ENCODE assay signal across 8 mouse cellular contexts in genomic region chr7:28801901-28802670, GRCm38 (mm10). TPM values are rescaled to one million over a fixed set of nuclear protein-coding genes. Genes with fewer than 3 reads are reported as not detected.
DNase-seq lines count a peak whose midpoint lies in the region; ATAC-seq and TF ChIP-seq lines count a peak whose summit lies in the region.

No protein-coding gene starts in this region.

- intact Hi-C loops in left cerebral cortex, adult 2 months (cut with DNase I), result no loop called here

- no peaks in the 10 kb centered on the region for H3K36me3 ChIP-seq in hindbrain, embryonic 15.5 days
- H3K36me3 ChIP-seq in liver, embryonic 15.5 days (replicated peaks), result peaks cover 9% of the 10 kb centered on the region; the same call in 1 of the 2 replicates
- no peaks in the 10 kb centered on the region; the same call in 1 of the 2 replicates for H3K36me3 ChIP-seq in small intestine, adult 2 months (ENCODE audit: control insufficient read depth, insufficient read depth, low read length)

- TF ChIP-seq CTCF in left cerebral cortex, adult 2 months (IDR thresholded peaks at IDR 0.05), result no peak; the same call in 1 of the 2 replicates
- peak; percentile 20; the same call in 1 of the 2 replicates for TF ChIP-seq CTCF in small intestine, adult 2 months (IDR thresholded peaks at IDR 0.05; ENCODE audit: extremely low read depth, insufficient read length, insufficient replicate concordance, low read depth, low read length)

- no peaks in the 10 kb centered on the region for H3K9me3 ChIP-seq in hindbrain, embryonic 15.5 days
- H3K9me3 ChIP-seq in liver, embryonic 15.5 days (replicated peaks), result no peaks in the 10 kb centered on the region

- peak overlapping the region; percentile 65 for H3K27ac ChIP-seq in left cerebral cortex, adult 2 months
- peak overlapping the region; percentile 50; the same call in 1 of the 2 replicates for H3K27ac ChIP-seq in hindbrain, embryonic 15.5 days (replicated peaks)
- peak overlapping the region; percentile 81 for H3K27ac ChIP-seq in liver, embryonic 15.5 days (replicated peaks)
- peak overlapping the region; percentile 96 for H3K27ac ChIP-seq in small intestine, adult 2 months (ENCODE audit: insufficient read depth, low read depth, low read length)

- DNase-seq in left cerebral cortex, adult 2 months (ENCODE audit: extremely low spot score in 1 of 2, low spot score in 2 of 2), result no peak
- DNase-seq in left cerebral cortex, adult 18-20 months (ENCODE audit: low spot score in 2 of 2), result no peak
- peak; percentile 89 for DNase-seq in fibroblast of lung, adult 2 months (ENCODE audit: low read depth)
- no peak for DNase-seq in cerebellum, adult 9-10 months

- H3K27me3 ChIP-seq in hindbrain, embryonic 15.5 days, result no peaks in the 10 kb centered on the region
- H3K27me3 ChIP-seq in liver, embryonic 15.5 days, result no peaks in the 10 kb centered on the region
- H3K27me3 ChIP-seq in small intestine, adult 2 months (ENCODE audit: control insufficient read depth, insufficient read depth, low read length), result no peaks in the 10 kb centered on the region

- no peak overlapping the region for H3K9ac ChIP-seq in hindbrain, embryonic 15.5 days
- no peak overlapping the region for H3K9ac ChIP-seq in liver, embryonic 15.5 days

- no peak overlapping the region for H3K4me2 ChIP-seq in hindbrain, embryonic 15.5 days
- peak overlapping the region; percentile 39; the same call in 1 of the 2 replicates for H3K4me2 ChIP-seq in liver, embryonic 15.5 days

- no peak overlapping the region for H3K4me3 ChIP-seq in left cerebral cortex, adult 2 months
- no peak overlapping the region for H3K4me3 ChIP-seq in hindbrain, embryonic 15.5 days
- no peak overlapping the region for H3K4me3 ChIP-seq in liver, embryonic 15.5 days (replicated peaks)
- H3K4me3 ChIP-seq in small intestine, adult 2 months (ENCODE audit: low read depth, low read length), result no peak overlapping the region

- H3K4me1 ChIP-seq in hindbrain, embryonic 15.5 days (replicated peaks), result peaks cover 10% of the 10 kb centered on the region
- H3K4me1 ChIP-seq in liver, embryonic 15.5 days (replicated peaks), result peaks cover 34% of the 10 kb centered on the region
- H3K4me1 ChIP-seq in small intestine, adult 2 months (ENCODE audit: control insufficient read depth, insufficient read depth, insufficient read length, low read length), result peaks cover 24% of the 10 kb centered on the region; the same call in 1 of the 2 replicates

- 0 out of 2 replicates have a peak, but pooled peaks have one; percentile 24 for ATAC-seq in hindbrain, embryonic 15.5 days (ENCODE audit: low FRiP score, low read depth)
- ATAC-seq in liver, embryonic 15.5 days (ENCODE audit: insufficient read depth), result no peak
- ATAC-seq in megakaryocyte-erythroid progenitor cell, adult 5-6 weeks (replicated peaks; ENCODE audit: low FRiP score, low TSS enrichment, poor library complexity, severe bottlenecking), result no peak

- 26% methylated on average over 10 of the region's 10 CpGs for WGBS in hindbrain, embryonic 15.5 days
- 45% methylated on average over 10 of the region's 10 CpGs for WGBS in liver, embryonic 15.5 days (ENCODE audit: insufficient replicate concordance)
- WGBS in small intestine, adult 2 months, result 10% methylated on average over 10 of the region's 10 CpGs

- TF ChIP-seq POLR2A in small intestine, adult 2 months (IDR thresholded peaks at IDR 0.05; ENCODE audit: low read depth, low read length), result no peak

RNA-seq across cellular contexts. Expression of gene Hnrnpl, which starts 6.3 kb away (rescaled TPM):
- 100 to 1,000 TPM; 434 to 438 TPM for total RNA-seq in left cerebral cortex, adult 2 months (2021)
- 100 to 1,000 TPM; 427 to 456 TPM for total RNA-seq in left cerebral cortex, adult 18-20 months (2021)
- 162 and 180 TPM in 2 replicates for polyA plus RNA-seq in hindbrain, embryonic 15.5 days (2015; fragmentation: Nextera tagmentation; extraction: Ambion mirVana)
- 79.3 and 86.9 TPM in 2 replicates for polyA plus RNA-seq in liver, embryonic 15.5 days (2015; fragmentation: Nextera tagmentation; extraction: Ambion mirVana)
- polyA plus RNA-seq in small intestine, adult 2 months (2012; rRNA removed), result 67.1 and 140 TPM in 2 replicates
- 437 and 487 TPM in 2 replicates for total RNA-seq in megakaryocyte-erythroid progenitor cell, adult 5-6 weeks (2014; fragmentation: Nextera tagmentation)
- total RNA-seq in megakaryocyte-erythroid progenitor cell, adult 5-6 weeks (2017), result 350 and 619 TPM in 2 replicates

RNA-seq across cellular contexts. Expression of gene Rinl, which starts 13.3 kb away (rescaled TPM):
- total RNA-seq in left cerebral cortex, adult 2 months (2021), result 1 to 10 TPM; 2.7 to 3.1 TPM
- 1 to 10 TPM; 2.1 to 3.9 TPM for total RNA-seq in left cerebral cortex, adult 18-20 months (2021)
- polyA plus RNA-seq in hindbrain, embryonic 15.5 days (2015; fragmentation: Nextera tagmentation; extraction: Ambion mirVana), result 2.6 and 2.7 TPM in 2 replicates
- polyA plus RNA-seq in liver, embryonic 15.5 days (2015; fragmentation: Nextera tagmentation; extraction: Ambion mirVana), result 9.4 and 10.2 TPM in 2 replicates
- polyA plus RNA-seq in small intestine, adult 2 months (2012; rRNA removed), result 4.4 and 7.1 TPM in 2 replicates
- total RNA-seq in megakaryocyte-erythroid progenitor cell, adult 5-6 weeks (2014; fragmentation: Nextera tagmentation), result 21.5 and 26.4 TPM in 2 replicates
- 17.9 and 24.5 TPM in 2 replicates for total RNA-seq in megakaryocyte-erythroid progenitor cell, adult 5-6 weeks (2017)

RNA-seq across cellular contexts. Expression of gene Ech1, which starts 22.9 kb away (rescaled TPM):
- total RNA-seq in left cerebral cortex, adult 2 months (2021), result 10 to 100 TPM; 46.3 to 49.8 TPM
- total RNA-seq in left cerebral cortex, adult 18-20 months (2021), result 10 to 100 TPM; 53.5 to 56.6 TPM
- 97.8 and 98.0 TPM in 2 replicates for polyA plus RNA-seq in hindbrain, embryonic 15.5 days (2015; fragmentation: Nextera tagmentation; extraction: Ambion mirVana)
- 125 and 148 TPM in 2 replicates for polyA plus RNA-seq in liver, embryonic 15.5 days (2015; fragmentation: Nextera tagmentation; extraction: Ambion mirVana)
- polyA plus RNA-seq in small intestine, adult 2 months (2012; rRNA removed), result 201 and 291 TPM in 2 replicates
- 119 and 130 TPM in 2 replicates for total RNA-seq in megakaryocyte-erythroid progenitor cell, adult 5-6 weeks (2014; fragmentation: Nextera tagmentation)
- 85.5 and 95.0 TPM in 2 replicates for total RNA-seq in megakaryocyte-erythroid progenitor cell, adult 5-6 weeks (2017)

RNA-seq across cellular contexts. Expression of gene Lgals4, which starts 31.6 kb away (rescaled TPM):
- total RNA-seq in left cerebral cortex, adult 2 months (2021), result 1 to 10 TPM; 2.6 to 2.9 TPM
- 1 to 10 TPM; 1.9 to 2.4 TPM for total RNA-seq in left cerebral cortex, adult 18-20 months (2021)
- polyA plus RNA-seq in hindbrain, embryonic 15.5 days (2015; fragmentation: Nextera tagmentation; extraction: Ambion mirVana), result 5.7 and 7.2 TPM in 2 replicates
- polyA plus RNA-seq in liver, embryonic 15.5 days (2015; fragmentation: Nextera tagmentation; extraction: Ambion mirVana), result 4.8 and 6.4 TPM in 2 replicates
- 1,096 and 2,780 TPM in 2 replicates for polyA plus RNA-seq in small intestine, adult 2 months (2012; rRNA removed)
- 8.7 and 23.2 TPM in 2 replicates for total RNA-seq in megakaryocyte-erythroid progenitor cell, adult 5-6 weeks (2014; fragmentation: Nextera tagmentation)
- total RNA-seq in megakaryocyte-erythroid progenitor cell, adult 5-6 weeks (2017), result 2.6 and 3.8 TPM in 2 replicates

RNA-seq across cellular contexts. Expression of gene Nfkbib, which starts 34.8 kb away (rescaled TPM):
- total RNA-seq in left cerebral cortex, adult 2 months (2021), result 10 to 100 TPM; 34.8 to 36.8 TPM
- 10 to 100 TPM; 35.0 to 38.6 TPM for total RNA-seq in left cerebral cortex, adult 18-20 months (2021)
- polyA plus RNA-seq in hindbrain, embryonic 15.5 days (2015; fragmentation: Nextera tagmentation; extraction: Ambion mirVana), result 66.3 and 69.0 TPM in 2 replicates
- 29.4 and 33.3 TPM in 2 replicates for polyA plus RNA-seq in liver, embryonic 15.5 days (2015; fragmentation: Nextera tagmentation; extraction: Ambion mirVana)
- polyA plus RNA-seq in small intestine, adult 2 months (2012; rRNA removed), result 76.0 and 138 TPM in 2 replicates
- 34.3 and 39.7 TPM in 2 replicates for total RNA-seq in megakaryocyte-erythroid progenitor cell, adult 5-6 weeks (2014; fragmentation: Nextera tagmentation)
- total RNA-seq in megakaryocyte-erythroid progenitor cell, adult 5-6 weeks (2017), result 10.3 and 12.8 TPM in 2 replicates
